Comparison of ENCODE assay signal across 15 mouse cellular contexts in genomic region chr11:115898446-115898845, GRCm38 (mm10). TPM values are rescaled to one million over a fixed set of nuclear protein-coding genes. Genes with fewer than 3 reads are reported as not detected.
A peak's percentile ranks its signal among the peaks of the same experiment; 100 is the strongest.
DNase-seq lines count a peak whose midpoint lies in the region; ATAC-seq and TF ChIP-seq lines count a peak whose summit lies in the region.
"Had no signal": no experiment of that assay in that cellular context is flagged by ENCODE, and none has a peak within 500 bp of the region (broad histone marks: within the 10 kb centered on the region; RNA-seq: fewer than 3 reads in every experiment).

No protein-coding gene starts in this region.

- H3K36me3 ChIP-seq in heart, embryonic 13.5 days = peaks cover 27% of the 10 kb centered on the region
- peaks cover 7% of the 10 kb centered on the region for H3K36me3 ChIP-seq in splenic B cell, adult 2 months (ENCODE audit: control insufficient read depth, insufficient read depth, low read length, poor library complexity, severe bottlenecking)

- no peak overlapping the region for H3K4me2 ChIP-seq in heart, embryonic 13.5 days
- H3K4me2 ChIP-seq: neural tube, embryonic 13.5 days had no signal

- intact Hi-C loops in heart, postnatal 14 days (cut with DNase I) = no loop called here
- intact Hi-C loops in left cerebral cortex, adult 2 months (cut with DNase I) = no loop called here

- H3K4me3 ChIP-seq in heart, embryonic 13.5 days = no peak overlapping the region
- H3K4me3 ChIP-seq in left cerebral cortex, adult 2 months = no peak overlapping the region
- H3K4me3 ChIP-seq: layer of hippocampus, adult 2 months; neural tube, embryonic 13.5 days had no signal

- H3K9ac ChIP-seq in heart, embryonic 13.5 days = peak overlapping the region; percentile 58; the same call in 1 of the 2 replicates
- H3K9ac ChIP-seq: neural tube, embryonic 13.5 days had no signal

- H3K27me3 ChIP-seq in heart, embryonic 13.5 days (replicated peaks) = no peaks in the 10 kb centered on the region
- H3K27me3 ChIP-seq in splenic B cell, adult 2 months (ENCODE audit: control insufficient read depth, insufficient read depth, low read length, poor library complexity, severe bottlenecking) = no peaks in the 10 kb centered on the region
- H3K27me3 ChIP-seq: neural tube, embryonic 13.5 days had no signal

- no peak for TF ChIP-seq CTCF in left cerebral cortex, adult 2 months (IDR thresholded peaks at IDR 0.05)

- DNase-seq in heart, postnatal 14 days = no peak
- peak; percentile 25 to 33 for DNase-seq in B cell, adult 2 months
- DNase-seq in splenic B cell, adult 2 months (ENCODE audit: low read depth, low spot score) = peak; percentile 34
- no peak for DNase-seq in left cerebral cortex, adult 2 months (ENCODE audit: extremely low spot score in 1 of 2, low spot score in 2 of 2)
- DNase-seq in left cerebral cortex, adult 18-20 months (ENCODE audit: low spot score in 2 of 2) = no peak
- no peak for DNase-seq in urinary bladder, postnatal 25 days (ENCODE audit: low spot score)

- H3K27ac ChIP-seq in heart, embryonic 13.5 days (replicated peaks) = peak overlapping the region; percentile 1; the same call in 1 of the 2 replicates
- H3K27ac ChIP-seq in left cerebral cortex, adult 2 months = no peak overlapping the region
- H3K27ac ChIP-seq: neural tube, embryonic 13.5 days had no signal

- H3K9me3 ChIP-seq in heart, embryonic 13.5 days = no peaks in the 10 kb centered on the region
- H3K9me3 ChIP-seq: neural tube, embryonic 13.5 days had no signal

- 76% methylated on average over 7 of the region's 7 CpGs for WGBS in heart, embryonic 13.5 days

- peaks cover 52% of the 10 kb centered on the region for H3K4me1 ChIP-seq in heart, embryonic 13.5 days

- ATAC-seq in heart, embryonic 13.5 days (ENCODE audit: extremely low read depth, insufficient number of reproducible peaks, low FRiP score, low TSS enrichment) = no peak
- ATAC-seq in granulocyte monocyte progenitor cell, adult 5-6 weeks (replicated peaks; ENCODE audit: poor library complexity, severe bottlenecking) = peak; percentile 24
- ATAC-seq: intestine, embryonic 16.5 days had no signal

RNA-seq across cellular contexts. Expression of gene Smim5, which starts 1.3 kb away (rescaled TPM):
- polyA plus RNA-seq in heart, embryonic 13.5 days (2015; fragmentation: Nextera tagmentation; extraction: Ambion mirVana) = 20.0 and 24.2 TPM in 2 replicates
- total RNA-seq in heart, postnatal 14 days (2021) = 10 to 100 TPM; 19.6 to 20.4 TPM
- 7.1 and 10.4 TPM in 2 replicates for total RNA-seq in granulocyte monocyte progenitor cell, adult 5-6 weeks (2014; fragmentation: Nextera tagmentation)
- total RNA-seq in granulocyte monocyte progenitor cell, adult 5-6 weeks (2017) = 3.5 and 7.8 TPM in 2 replicates
- total RNA-seq in left cerebral cortex, adult 2 months (2021) = under 1 TPM in 1 of 2 experiments, not detected in 1; 0.52 TPM
- total RNA-seq in left cerebral cortex, adult 18-20 months (2021) = under 1 TPM in 1 of 2 experiments, not detected in 1; 0.54 TPM

RNA-seq across cellular contexts. Expression of gene Smim6, which starts 13.4 kb away (rescaled TPM):
- polyA plus RNA-seq in heart, embryonic 13.5 days (2015; fragmentation: Nextera tagmentation; extraction: Ambion mirVana) = 1.4 TPM in 2 replicates
- under 1 TPM; 0.22 to 0.48 TPM for total RNA-seq in heart, postnatal 14 days (2021)
- total RNA-seq in granulocyte monocyte progenitor cell, adult 5-6 weeks (2014; fragmentation: Nextera tagmentation) = 0.88 and 2.3 TPM in 2 replicates
- total RNA-seq in granulocyte monocyte progenitor cell, adult 5-6 weeks (2017) = 0.69 TPM in 1 of 2 replicates, not detected in the other
- total RNA-seq in left cerebral cortex, adult 2 months (2021) = not detected
- not detected for total RNA-seq in left cerebral cortex, adult 18-20 months (2021)
- total RNA-seq: heart, adult 8-10 months; layer of hippocampus, adult 2 months had no signal
- polyA plus RNA-seq: frontal cortex, adult 2 months had no signal

RNA-seq across cellular contexts. Expression of gene Sap30bp, which starts 34.6 kb away (rescaled TPM):
- 23.3 and 24.8 TPM in 2 replicates for polyA plus RNA-seq in heart, embryonic 13.5 days (2015; fragmentation: Nextera tagmentation; extraction: Ambion mirVana)
- total RNA-seq in heart, postnatal 14 days (2021) = 10 to 100 TPM; 20.6 to 23.8 TPM
- total RNA-seq in granulocyte monocyte progenitor cell, adult 5-6 weeks (2014; fragmentation: Nextera tagmentation) = 20.4 and 44.5 TPM in 2 replicates
- 145 and 211 TPM in 2 replicates for total RNA-seq in granulocyte monocyte progenitor cell, adult 5-6 weeks (2017)
- 10 to 100 TPM; 46.7 to 50.1 TPM for total RNA-seq in left cerebral cortex, adult 2 months (2021)
- total RNA-seq in left cerebral cortex, adult 18-20 months (2021) = 10 to 100 TPM; 45.3 to 54.0 TPM

RNA-seq across cellular contexts. Expression of gene Recql5, which starts 34.8 kb away (rescaled TPM):
- polyA plus RNA-seq in heart, embryonic 13.5 days (2015; fragmentation: Nextera tagmentation; extraction: Ambion mirVana) = 11.6 and 12.7 TPM in 2 replicates
- 1 to 10 TPM; 7.1 to 8.9 TPM for total RNA-seq in heart, postnatal 14 days (2021)
- 22.8 and 27.6 TPM in 2 replicates for total RNA-seq in granulocyte monocyte progenitor cell, adult 5-6 weeks (2014; fragmentation: Nextera tagmentation)
- total RNA-seq in granulocyte monocyte progenitor cell, adult 5-6 weeks (2017) = 18.9 and 19.3 TPM in 2 replicates
- total RNA-seq in left cerebral cortex, adult 2 months (2021) = 10 to 100 TPM; 27.1 to 29.4 TPM
- total RNA-seq in left cerebral cortex, adult 18-20 months (2021) = 10 to 100 TPM; 25.9 to 27.4 TPM

RNA-seq across cellular contexts. Expression of gene Myo15b, which starts 40.2 kb away (rescaled TPM):
- 0.17 and 0.27 TPM in 2 replicates for polyA plus RNA-seq in heart, embryonic 13.5 days (2015; fragmentation: Nextera tagmentation; extraction: Ambion mirVana)
- under 1 TPM; 0.07 to 0.14 TPM for total RNA-seq in heart, postnatal 14 days (2021)
- total RNA-seq in granulocyte monocyte progenitor cell, adult 5-6 weeks (2014; fragmentation: Nextera tagmentation) = 4.4 and 5.4 TPM in 2 replicates
- 1.1 and 2.1 TPM in 2 replicates for total RNA-seq in granulocyte monocyte progenitor cell, adult 5-6 weeks (2017)
- under 1 TPM; 0.36 to 0.79 TPM for total RNA-seq in left cerebral cortex, adult 2 months (2021)
- under 1 TPM; 0.49 to 0.75 TPM for total RNA-seq in left cerebral cortex, adult 18-20 months (2021)
- polyA plus RNA-seq: C2C12; midbrain, embryonic 14.5 days had no signal

Comparison
In these comparisons a context has a peak if more than half of its experiments do, and no peak if none do; other contexts are left out.
1. DNase-seq: peak in B cell, adult 2 months (2 of 2) and splenic B cell, adult 2 months (single experiment); none in heart, postnatal 14 days (0 of 2), left cerebral cortex, adult 2 months (0 of 2), left cerebral cortex, adult 18-20 months (0 of 2) and urinary bladder, postnatal 25 days (single experiment).